Mouse (Mus musculus): Measurements from ENCODE around the gene Cps1. TPM values are rescaled to one million over a fixed set of nuclear protein-coding genes. Genes with fewer than 3 reads are reported as not detected.

Cps1 gene
- total and polyA plus RNA-seq, 3 experiments = 0.05 to 0.13 TPM; not detected in 1

DNA sequence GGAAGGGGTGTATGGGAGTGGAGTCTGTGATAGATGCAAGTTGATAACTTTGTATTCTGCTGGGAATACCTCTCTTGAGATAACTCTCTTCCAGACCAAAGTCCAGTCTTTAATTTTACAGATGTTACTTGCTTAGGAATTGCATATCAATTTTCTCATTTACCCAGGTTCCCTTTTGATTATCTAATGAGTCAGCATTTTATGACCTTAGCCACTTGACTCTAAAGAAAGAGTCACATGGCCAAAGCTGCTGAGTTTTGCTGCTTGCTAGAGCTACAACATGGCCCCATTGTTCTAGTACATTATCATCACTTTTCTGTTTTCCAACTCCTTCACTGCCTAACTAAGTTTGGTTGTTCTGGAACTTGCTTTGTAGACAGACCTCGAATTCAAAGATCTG, 153.4 kb downstream of the Cps1 start:
- Histone ChIP-seq H3K4me2 (ENCODE audit: insufficient read depth, low read depth, poor library complexity, severe bottlenecking) (no peak overlapping the region), H3K27ac (ENCODE audit: insufficient read depth, low read depth) (no peak overlapping the region), H3K9ac (ENCODE audit: insufficient read depth, low read depth) (no peak overlapping the region), H3K4me3 (replicated peaks in 1 of 3; ENCODE audit: low read depth in 2 of 3, low read length in 2 of 3, poor library complexity in 1 of 3) (no peak overlapping the region), H3K27me3 (replicated peaks) (no peaks in the 10 kb centered on the region), H3K79me2 (replicated peaks; ENCODE audit: control insufficient read depth, extremely low read depth, insufficient read depth, poor library complexity, severe bottlenecking) (no peaks in the 10 kb centered on the region), H3K4me1 (ENCODE audit: control insufficient read depth in 1 of 2, insufficient read depth in 2 of 2) (no peaks in the 10 kb centered on the region), H3K9me3 (replicated peaks; ENCODE audit: low read length) (no peaks in the 10 kb centered on the region), H3K36me3 (replicated peaks in 1 of 2; ENCODE audit: control insufficient read depth in 1 of 2, insufficient read depth in 1 of 2, low read length in 1 of 2) (no peaks in the 10 kb centered on the region)
- no peak for DNase-seq (ENCODE audit: extremely low read depth)
- TF ChIP-seq SIN3A (IDR thresholded peaks at IDR 0.05; ENCODE audit: low read length) (no peak), MXI1 (IDR thresholded peaks at IDR 0.05; ENCODE audit: low read depth, low read length) (no peak), MAFK (IDR thresholded peaks at IDR 0.05; ENCODE audit: insufficient replicate concordance, low read length) (peak; percentile 59; the same call in 1 of the 2 replicates)
- dilution Hi-C loops (cut with MboI; ENCODE audit: extremely low pct_ligation_motif_present, extremely low pct_unique_long_range_greater_than_20kb, low sequenced_read_pairs) = no loop called here
- in situ Hi-C loops (cut with MboI; ENCODE audit: low pct_ligation_motif_present, low pct_unique_long_range_greater_than_20kb, low sequenced_read_pairs) = no loop called here

Other genes starting within 250 kb of the Cps1 start
- gene Myl1, start 177.6 kb upstream of the Cps1 start, total RNA-seq (2012; rRNA removed) = not detected in 2 replicates
- gene Myl1, start 177.6 kb upstream of the Cps1 start, total RNA-seq (2014; rRNA removed) = not detected in 2 replicates
- gene Myl1, start 177.6 kb upstream of the Cps1 start, polyA plus RNA-seq (2012; ENCODE audit: insufficient read length, low read depth) = not detected in 2 replicates
- gene Lancl1, start 84.2 kb upstream of the Cps1 start, total RNA-seq (2012; rRNA removed) = 39.7 and 52.8 TPM in 2 replicates
- gene Lancl1, start 84.2 kb upstream of the Cps1 start, total RNA-seq (2014; rRNA removed) = 55.4 and 58.5 TPM in 2 replicates
- 35.8 and 38.9 TPM in 2 replicates for gene Lancl1, start 84.2 kb upstream of the Cps1 start, polyA plus RNA-seq (2012; ENCODE audit: insufficient read length, low read depth)

Data from CH12.LX (cell line).